Mouse (Mus musculus): ENCODE measurements around the gene Paxx.

The Paxx gene

DNA sequence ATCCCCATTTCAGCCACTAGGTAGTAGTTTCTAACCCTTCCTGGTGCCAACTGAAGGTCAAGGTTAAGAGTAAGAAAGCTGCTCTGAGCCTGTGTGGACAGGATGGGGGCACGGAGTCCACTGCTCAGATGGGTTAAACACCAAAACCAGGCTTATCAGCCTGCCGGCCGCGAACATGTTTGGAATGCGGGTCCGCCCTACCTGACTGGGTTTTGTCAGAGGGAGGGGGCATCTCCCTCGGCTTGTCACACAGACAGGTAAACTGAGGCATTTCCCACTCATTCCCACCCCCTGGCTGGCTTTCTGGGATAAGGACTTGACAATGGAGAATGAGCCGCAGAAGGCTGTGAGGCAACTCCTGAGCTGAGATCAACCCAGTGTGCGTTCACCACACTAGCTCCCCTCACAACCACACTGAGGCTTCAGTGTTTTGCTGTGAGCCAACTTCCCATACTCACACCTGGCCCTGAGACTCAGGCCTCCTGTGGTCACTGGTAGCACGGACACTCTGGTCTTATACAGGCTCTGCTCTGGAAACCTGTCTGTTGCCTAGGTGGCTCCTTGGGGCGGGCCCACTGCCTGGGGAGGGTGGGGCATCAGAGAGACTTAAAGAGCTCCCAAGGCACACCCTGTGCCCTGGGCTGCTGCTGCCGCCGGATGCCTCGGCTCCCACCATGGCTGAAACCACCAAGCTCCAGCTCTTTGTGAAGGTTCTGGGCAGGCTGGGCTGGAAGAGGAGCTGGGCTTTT is 4.5 kb downstream of the Paxx start, which contains the start of gene Clic3:
Clic3 (plus strand) TSS at position 634 of the 749 bp plus-strand sequence.
- intact Hi-C loops (cut with DNase I): no loop called here

DNA sequence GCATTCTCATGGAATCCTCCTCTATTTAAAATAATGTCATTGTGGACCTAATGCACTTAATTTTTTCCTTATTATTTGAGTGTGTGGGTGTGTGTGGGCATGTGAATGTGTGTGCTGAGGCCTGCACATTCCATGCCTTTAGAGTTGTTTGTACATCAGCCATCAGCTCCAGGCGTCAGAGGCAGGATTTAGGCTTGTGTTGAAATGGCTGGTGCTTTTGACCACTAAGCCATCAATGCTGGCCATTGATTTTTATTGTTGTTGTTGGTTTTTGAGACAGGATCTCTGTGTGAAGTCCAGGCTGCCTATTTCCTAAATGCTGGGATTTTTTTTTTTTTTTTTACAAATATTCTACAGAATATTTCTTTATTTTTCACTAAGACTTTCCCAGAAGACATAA is 7.9 kb downstream of the Paxx start:
- intact Hi-C loops (cut with DNase I): no loop called here

DNA sequence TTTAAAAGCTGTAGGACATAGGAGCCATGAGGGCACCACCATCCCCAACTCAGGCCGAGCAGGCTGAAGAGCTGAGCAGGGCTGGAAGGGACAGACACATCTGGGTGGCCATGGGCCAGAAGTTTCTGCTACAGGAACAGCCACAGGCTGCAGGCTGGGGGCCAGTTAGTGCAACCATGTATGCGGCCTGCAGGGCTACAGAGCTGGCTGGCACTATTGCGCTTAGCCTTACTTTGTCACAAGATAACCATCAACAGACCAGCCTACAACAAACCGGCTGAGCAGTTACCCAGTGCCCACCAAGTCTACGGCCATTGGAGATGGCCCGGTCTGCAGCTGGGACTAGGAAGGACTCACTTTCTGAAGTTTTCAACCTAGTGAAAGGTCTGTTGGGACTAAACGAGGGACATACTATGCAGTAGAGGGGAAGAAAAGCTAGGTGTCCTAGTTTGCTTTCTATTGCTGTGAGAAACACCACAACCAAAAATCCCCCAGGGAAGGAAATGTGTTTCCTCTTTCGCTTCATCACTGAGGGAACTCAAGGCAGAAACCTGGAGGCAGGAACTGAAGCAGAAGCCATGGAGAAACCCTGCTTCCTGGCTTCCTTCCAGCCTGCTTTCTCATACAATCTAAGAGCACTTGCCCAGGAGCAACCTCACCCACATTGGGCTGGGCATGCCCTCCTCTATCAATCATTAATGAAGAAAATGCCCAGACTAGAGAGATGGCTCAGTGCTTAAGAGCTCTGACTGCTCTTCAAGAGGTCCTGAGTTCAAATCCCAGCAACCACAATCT is 9.8 kb downstream of the Paxx start:
- intact Hi-C loops (cut with DNase I): no loop called here

DNA sequence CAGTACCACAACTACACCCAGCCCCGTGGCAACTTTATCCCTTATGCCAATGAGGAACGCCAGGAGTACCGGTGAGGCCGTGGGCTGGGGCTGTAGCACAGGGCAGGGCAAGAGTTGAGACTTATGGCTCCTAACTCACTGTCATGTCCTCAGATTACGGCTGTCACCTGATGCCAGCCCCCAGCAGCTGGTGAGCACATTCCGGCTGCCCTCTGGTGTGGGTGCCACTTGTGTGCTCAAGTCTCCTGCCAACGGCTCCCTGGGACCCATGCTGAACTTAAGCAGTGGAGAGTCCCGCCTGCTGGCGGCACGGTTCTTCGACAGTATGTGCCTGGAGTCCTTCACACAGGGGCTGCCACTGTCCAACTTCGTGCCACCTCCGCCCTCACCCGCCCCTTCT is 18.2 kb downstream of the Paxx start:
- intact Hi-C loops (cut with DNase I): no loop called here

DNA sequence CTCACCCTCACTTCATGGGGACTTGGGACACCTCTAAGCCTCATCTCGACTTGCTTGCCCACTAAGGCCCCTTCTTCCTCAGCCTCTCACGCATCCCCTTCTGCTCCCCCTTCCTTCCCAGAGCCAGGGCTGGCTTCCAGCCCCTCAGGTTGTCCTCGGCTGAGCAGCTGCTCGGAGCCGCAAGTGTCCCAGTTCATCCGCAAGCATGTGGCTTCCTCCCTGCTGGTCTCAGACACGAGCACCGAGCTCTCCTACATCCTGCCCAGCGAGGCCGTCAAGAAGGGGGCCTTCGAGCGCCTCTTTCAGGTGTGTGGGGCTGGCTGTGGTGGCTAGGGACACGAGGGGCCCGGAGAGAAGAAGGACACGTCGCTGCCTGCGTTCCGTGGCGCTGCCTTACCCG is 19.8 kb downstream of the Paxx start:
- intact Hi-C loops (cut with DNase I): no loop called here

DNA sequence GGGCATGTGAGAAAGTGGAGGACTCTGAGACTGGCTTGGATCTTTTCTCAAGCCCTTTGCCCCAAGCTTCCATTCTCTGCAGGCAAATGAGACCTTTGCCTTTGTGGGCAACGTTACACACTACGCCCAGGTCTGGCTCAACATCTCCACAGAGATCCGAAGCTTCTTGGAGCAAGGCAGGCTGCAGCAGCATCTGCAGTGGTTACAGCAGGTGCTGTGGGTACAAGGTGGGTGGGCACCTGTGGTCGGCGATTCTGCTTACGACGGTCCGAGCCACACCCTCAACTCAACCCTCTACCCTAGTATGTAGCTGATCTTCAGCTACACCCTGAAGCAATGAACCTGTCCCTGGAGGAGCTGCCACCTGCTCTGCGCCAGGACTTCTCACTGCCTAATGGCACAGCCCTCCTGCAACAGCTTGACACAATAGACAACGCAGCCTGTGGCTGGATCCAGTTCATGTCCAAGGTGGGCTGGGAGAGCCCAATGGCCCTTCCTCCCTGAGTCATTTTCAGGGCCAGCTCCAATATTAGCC is 24.5 kb downstream of the Paxx start:
- intact Hi-C loops (cut with DNase I): no loop called here

DNA sequence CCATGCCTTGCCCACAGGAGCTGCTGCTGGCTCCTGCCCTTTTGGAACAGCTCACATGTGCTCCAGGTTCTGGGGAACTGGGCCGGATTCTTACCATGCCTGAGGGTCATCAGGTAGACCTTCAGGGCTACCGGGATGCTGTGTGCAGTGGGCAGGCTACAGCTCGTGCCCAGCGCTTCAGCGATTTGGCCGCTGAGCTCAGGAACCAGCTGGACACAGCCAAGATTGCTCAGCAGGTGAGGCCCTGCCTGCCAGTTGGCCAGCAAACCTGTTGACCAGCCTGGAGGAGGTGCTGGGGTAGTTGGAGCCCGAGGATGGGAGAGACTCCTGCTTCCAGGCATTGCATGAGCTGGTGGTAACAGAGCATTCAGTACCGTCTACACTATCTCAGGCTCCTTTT is 26.6 kb downstream of the Paxx start:
- intact Hi-C loops (cut with DNase I): no loop called here

DNA sequence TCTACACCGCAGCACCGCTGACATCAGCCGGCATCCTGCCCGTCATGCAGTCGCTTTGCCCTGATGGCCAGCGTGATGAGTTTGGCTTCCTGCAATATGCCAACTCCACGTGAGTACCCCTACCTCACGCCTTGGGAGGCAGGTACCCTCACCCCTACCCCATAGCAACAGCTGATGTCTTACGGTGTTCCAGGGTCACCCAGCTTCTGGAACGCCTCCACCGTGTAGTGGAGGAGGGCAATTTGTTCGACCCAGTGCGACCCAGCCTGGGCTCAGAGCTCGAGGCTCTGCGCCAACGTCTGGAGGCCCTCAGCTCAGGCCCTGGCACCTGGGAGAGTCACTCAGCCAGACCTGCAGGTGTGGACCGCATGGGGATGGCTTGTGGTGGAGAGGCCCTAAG is 27.8 kb downstream of the Paxx start:
- intact Hi-C loops (cut with DNase I): no loop called here

DNA sequence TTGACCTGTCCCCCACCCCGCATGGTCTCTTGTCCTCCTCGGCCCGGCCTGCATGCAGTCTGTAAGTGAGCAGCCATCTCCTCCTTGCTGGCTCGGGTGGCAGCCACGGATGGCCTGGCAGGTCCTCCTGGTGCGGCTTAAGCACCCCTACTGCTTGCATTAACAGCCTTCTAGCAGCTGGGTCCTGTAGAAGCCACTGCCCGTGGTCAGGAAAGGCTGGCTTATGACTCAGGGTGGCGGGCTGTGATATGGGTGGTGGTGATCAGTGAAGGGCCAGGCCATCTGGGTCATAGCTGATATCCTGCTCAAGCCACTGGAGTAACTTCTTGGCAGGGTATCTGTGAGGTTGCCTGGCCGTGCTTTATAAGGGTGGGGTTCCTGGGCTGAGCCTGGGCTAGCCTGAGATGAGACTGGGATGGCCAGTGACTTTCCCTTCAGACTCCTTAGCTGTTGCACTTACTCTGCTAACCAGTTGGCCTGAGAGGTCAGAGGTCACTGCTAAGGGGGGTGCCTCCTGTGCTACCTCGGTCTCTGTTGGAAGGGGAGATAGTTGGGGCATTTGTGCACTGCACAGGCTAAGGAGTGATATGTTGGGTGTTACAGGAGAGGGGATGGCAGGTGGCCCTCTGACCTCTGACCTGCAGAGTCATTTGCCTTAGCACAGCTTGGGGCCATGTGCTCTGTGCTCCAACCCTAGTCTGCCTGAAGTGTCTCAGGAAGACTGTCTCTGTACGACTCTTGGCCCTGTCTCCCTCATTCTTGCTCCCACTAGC is 28.4 kb downstream of the Paxx start:
- intact Hi-C loops (cut with DNase I): no loop called here

DNA sequence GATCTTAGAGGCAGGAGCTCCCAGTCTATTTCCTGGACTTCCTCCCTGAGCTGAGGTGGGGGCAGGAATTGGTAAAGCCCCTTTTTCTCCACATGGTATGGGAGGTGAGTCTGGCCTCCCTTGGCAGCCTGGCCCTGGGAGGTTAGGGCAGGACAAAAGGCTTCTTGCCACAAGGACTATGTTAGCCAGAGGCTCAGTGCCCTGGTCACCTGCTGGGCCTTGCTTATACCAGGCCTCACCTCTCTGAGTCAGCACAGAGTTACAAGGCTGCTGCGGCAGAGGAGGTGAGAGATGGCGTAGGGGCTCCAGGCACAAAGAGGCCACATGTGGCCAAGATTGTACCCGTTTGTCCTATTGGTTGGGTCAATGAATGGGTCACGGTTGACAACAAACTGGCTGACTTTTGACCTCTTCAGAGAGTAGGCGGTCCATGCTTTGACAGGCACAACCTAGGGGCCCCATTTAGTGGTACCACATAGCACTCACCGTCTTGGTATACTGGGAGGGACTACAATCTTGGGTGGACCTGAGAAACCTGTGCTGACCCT is 29.5 kb downstream of the Paxx start:
- intact Hi-C loops (cut with DNase I): no loop called here

DNA sequence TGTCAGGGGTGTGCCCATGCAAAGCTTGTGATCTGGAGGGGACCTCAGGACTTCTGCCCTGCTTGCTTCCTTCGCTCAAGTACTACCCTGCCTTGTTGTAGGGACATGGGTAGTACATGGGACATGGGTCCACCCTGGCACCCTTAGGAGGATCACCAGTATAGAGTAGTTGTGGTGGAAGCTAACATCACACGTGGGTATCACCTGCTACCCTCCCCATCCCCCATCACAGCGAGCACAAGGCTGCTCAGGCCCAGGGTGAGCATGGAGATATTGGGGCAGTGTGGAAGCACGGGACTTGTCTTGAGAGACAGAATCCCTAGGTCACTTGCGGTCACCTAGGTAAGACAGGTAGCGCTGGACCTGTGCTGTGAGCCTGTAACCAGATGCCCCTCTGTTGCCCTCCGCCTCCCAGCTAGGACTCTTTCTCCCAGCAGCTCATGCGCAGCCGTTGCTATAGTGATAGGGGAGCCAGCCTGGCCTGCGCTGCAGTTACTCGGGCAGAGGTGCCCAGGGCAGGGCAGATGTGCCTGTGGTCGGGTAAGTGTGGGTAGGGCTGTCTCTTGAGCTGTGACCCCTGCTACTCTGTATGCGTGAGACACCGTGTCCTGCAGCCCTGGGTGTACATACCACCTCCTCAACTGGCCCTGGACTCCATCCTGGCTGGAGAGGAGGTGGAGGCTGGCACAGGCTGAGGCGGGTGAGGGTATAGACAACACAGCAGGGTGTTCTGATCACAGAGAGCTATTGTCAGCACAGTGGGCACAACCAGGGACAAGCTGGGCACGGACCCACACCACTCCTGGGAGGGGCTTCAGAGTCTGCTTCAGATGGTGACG is 30.3 kb downstream of the Paxx start:
- intact Hi-C loops (cut with DNase I): no loop called here

DNA sequence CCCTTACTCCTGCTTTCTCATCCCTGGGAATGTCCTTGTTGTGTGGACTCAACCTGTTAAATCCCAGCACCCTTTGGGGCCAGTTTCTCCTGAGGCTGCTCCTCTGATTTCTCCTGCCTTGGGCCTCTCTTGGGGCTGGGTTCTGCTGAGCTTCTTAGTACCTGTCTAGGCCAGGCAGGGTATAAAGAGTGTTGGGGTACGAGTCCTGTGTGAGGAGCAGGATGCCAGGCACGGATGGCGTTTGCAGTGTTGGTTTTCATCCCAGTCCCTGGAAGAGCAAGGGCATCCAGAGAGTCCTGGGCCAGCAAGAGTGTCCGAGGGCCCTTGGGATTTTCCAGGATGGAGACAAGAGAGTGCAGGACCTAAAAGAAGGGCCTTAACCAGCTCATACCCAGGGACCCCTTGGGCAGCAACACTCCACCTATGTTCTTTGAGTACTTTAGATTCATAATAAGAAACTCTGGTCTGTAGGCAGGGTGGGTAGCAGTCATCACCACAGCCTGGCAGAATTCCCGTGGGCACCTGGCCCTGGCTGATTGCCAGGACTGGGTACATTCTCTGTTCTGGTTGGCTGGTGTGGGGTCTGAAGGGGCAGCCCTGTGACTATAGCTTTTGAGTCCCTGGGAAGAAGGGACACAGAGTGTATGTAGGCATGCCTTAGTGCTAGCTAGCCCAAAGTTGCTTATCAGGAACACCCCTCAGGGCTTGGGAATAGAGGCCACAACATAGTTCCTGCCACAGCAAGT is 31.3 kb downstream of the Paxx start:
- intact Hi-C loops (cut with DNase I): no loop called here

DNA sequence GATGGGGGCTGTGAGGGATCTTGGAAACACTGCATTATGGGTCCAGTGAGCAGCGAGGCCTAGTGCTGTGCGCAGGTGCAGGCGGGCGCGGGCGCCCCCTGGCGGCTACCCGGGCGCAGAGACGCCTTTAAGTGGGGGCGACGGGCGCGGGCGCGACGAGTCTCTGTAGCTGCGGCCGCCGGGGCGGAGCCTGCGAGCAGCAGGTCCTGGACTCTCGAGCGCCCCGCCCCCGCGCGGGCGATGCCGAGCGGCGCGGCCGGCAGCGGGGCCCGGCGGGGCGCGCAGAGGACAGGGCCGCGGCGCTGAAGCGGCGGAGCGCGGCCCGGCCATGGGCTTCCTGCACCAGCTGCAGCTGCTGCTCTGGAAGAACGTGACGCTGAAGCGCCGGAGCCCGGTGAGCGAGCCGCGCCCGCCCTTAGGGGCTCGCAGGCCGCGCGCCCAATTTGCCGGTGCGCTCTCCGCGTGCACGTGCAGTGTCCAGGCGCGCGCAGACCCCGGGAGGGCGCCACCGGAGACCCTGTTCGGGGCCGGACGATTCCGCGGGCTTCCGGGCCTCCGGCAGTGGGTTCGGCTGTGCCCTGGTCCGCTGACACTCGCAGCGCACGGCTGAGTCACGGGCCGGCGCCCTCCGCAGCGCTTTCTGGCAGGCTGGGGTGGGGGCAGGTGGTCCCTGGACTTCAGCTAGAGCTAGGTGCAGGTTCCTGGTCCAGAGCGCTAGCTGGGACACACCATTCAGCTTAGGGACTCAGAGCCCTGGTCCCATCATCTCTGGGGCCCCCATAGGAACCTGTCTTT is 32.3 kb downstream of the Paxx start, which contains the start of gene Abca2:
Abca2 (plus strand) TSS at position 262 of the 795 bp plus-strand sequence.
- intact Hi-C loops (cut with DNase I): no loop called here

DNA sequence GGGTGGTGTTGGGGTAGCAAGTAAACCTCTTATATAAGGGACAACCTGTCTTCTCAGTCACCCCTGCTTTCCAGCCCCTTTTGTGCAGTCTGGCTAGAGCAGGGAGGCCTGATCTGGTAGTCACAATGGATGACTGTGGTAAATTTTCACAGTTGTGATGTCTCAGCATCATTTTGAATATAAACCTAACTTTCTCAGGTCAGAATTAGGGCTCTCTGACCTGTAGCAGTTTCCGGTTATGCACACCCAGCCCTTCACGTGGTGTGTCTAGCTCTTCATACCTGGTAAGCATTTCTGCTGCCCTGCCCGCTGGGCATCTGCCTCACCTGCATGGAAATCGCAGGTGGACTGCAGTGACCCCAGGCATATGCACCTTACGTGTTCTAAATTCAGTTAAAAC is 33.6 kb downstream of the Paxx start:
- intact Hi-C loops (cut with DNase I): no loop called here

DNA sequence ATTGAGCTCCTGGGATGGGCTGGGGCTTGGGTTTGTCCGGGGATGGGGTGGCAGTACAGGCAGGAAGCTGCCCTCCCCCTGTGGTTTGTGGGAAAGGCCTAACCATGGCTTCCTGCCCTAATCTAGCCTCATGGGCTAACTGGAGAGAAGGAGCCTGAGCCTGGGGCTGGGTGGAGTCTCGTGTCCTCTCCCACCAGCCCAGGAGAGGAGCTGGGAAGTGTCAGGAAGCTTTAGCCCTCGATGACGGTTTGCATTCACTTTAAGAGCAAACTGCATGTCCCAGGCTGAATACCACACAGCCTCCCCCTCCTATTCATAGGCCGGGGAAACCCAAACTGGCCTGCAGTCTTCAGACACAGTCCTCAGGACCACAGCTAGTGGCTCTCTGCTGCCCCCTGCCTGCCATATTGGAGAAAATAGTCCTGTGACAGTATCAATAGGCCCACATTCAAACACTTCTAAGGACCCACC is 34.1 kb downstream of the Paxx start:
- intact Hi-C loops (cut with DNase I): no loop called here

DNA sequence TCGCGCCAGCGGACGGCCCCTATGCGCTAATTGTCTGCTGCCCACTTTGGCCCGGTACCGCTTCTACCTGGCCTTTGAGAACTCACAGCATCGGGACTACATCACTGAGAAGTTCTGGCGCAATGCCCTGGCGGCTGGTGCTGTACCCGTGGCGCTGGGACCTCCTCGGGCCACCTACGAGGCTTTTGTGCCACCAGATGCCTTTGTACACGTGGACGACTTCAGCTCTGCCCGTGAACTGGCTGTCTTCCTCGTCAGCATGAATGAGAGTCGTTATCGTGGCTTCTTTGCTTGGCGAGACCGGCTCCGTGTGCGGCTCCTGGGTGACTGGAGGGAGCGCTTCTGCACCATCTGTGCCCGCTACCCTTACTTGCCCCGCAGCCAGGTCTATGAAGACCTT is 35.4 kb downstream of the Paxx start:
- intact Hi-C loops (cut with DNase I): no loop called here

DNA sequence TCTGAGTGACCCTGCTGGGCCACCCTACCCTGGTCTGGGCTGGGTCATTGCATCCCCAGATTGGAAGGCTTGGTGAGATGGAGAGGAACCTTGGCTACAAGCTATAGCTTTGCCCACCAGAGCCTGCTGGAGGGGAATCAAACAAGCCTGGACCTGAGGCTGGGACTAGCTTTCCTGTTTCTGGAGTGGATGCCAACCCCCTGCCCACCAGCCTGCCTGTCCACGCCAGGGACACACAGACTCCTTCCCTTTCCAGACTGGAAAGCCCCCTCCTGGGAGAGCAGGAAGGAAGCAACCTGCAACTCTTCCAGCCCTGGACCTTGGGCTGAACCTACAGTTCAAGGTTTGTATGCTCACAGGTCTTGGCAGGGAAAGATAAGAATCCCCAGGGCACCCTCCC is 37.3 kb downstream of the Paxx start:
- intact Hi-C loops (cut with DNase I): loop anchor here (2.0 to 5.0 kb wide), 3 partner anchors 59 to 124 kb away; partner anchors contain the start of gene Traf2

DNA sequence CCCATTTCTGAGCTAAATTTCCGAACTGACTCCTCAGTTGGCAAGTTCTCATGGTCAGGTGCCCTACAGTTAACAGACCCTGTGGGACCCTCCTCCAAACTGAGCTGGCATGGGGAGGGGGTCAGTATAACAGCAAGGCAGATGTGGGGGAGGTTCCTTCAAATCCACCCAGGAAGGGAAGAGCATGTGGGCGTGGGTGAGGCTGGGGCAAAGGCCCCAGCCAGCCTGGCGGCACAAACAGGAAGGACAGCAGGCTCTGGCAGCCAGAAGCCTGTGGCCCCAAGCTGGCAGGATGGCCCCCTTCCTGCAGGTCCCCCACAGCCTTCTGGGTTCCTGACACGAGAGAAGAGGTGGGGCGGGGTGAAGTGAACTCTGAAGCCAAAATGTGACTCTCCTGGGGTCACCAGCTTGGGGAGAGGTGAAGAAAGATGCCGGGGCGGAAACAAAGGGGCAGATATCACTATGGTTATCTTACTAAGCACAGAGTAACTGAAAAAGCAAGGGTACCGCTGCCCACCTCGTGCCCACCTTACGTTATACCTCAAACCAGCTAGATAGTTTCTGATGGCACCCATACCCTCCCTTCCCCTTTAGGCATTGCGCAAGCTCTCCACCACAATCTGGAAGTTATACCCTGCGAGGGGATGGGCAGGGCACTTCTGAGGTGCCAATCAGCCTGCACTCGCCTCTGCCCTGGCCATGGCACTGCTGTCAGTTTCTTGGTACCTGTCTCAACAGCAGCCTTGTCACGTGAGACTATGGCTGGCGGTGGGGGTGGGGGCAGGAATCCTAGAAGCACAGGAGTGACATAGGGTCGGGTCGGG is 38.1 kb downstream of the Paxx start, which contains the start of gene Fut7:
Fut7 (plus strand) TSS at position 681 of the 824 bp plus-strand sequence.
- intact Hi-C loops (cut with DNase I): loop anchor here (2.0 to 5.0 kb wide), 3 partner anchors 60 to 125 kb away; partner anchors contain the start of gene Traf2
